Mouse (Mus musculus): ENCODE results near the gene Tmem198. TPM values are rescaled to one million over a fixed set of nuclear protein-coding genes. Genes with fewer than 3 reads are reported as not detected.

Gene Tmem198
- polyA plus RNA-seq, 2 experiments, result 0.51 to 1.4 TPM

GRCm38 (mm10) chr1:75502945-75503650 lies 23.8 kb downstream of the Tmem198 start:
- no peaks in the 10 kb centered on the region for H3K9me3 ChIP-seq (ENCODE audit: control insufficient read depth, low read length)
- ATAC-seq (ENCODE audit: low FRiP score, low read depth), result no peak
- no peak for DNase-seq (ENCODE audit: low spot score)
- H3K36me3 ChIP-seq (ENCODE audit: control insufficient read depth, insufficient read depth, low read length), result peaks cover 65% of the 10 kb centered on the region
- H3K27me3 ChIP-seq (ENCODE audit: control insufficient read depth, insufficient read depth, low read length), result no peaks in the 10 kb centered on the region
- peak overlapping the region; percentile 92; the same call in 1 of the 2 replicates for H3K4me2 ChIP-seq (replicated peaks; ENCODE audit: low read depth, low read length, severe bottlenecking)
- no peak for TF ChIP-seq POLR2A (IDR thresholded peaks at IDR 0.05; ENCODE audit: borderline replicate concordance, extremely low read depth, insufficient read depth, insufficient read length)
- H3K4me3 ChIP-seq (replicated peaks; ENCODE audit: low read length), result no peak overlapping the region
- peaks cover 20% of the 10 kb centered on the region for H3K4me1 ChIP-seq (ENCODE audit: control insufficient read depth, insufficient read depth, low read length)
- H3K27ac ChIP-seq (replicated peaks; ENCODE audit: low read depth, low read length), result no peak overlapping the region
- 85% methylated on average over 25 of the region's 25 CpGs for WGBS
- no peak overlapping the region for H3K9ac ChIP-seq (ENCODE audit: low read depth, low read length, severe bottlenecking)

DNA sequence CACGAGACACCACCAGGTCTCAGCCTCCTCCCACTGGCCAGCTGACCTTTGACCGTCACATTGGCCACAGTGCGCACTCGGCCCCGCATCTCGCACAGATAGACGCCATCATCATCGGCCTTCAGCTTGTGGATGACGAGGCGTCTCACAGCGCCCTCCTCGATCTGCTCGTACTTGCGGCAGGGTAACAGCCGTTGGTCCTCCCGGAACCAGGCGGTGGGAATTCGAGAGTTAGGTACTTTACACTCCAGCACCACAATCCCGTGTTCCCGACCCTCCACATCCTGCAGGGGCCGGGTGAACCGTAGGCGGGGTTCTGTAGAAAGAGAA lies 24.3 kb downstream of the Tmem198 start:
- Histone ChIP-seq H3K4me1 (ENCODE audit: control insufficient read depth, insufficient read depth, low read length) (peaks cover 20% of the 10 kb centered on the region), H3K4me3 (replicated peaks; ENCODE audit: low read length) (no peak overlapping the region), H3K4me2 (replicated peaks; ENCODE audit: low read depth, low read length, severe bottlenecking) (peak overlapping the region; percentile 92; the same call in 1 of the 2 replicates), H3K9me3 (ENCODE audit: control insufficient read depth, low read length) (no peaks in the 10 kb centered on the region), H3K27ac (replicated peaks; ENCODE audit: low read depth, low read length) (no peak overlapping the region), H3K9ac (ENCODE audit: low read depth, low read length, severe bottlenecking) (0 out of 2 replicates have a peak overlapping the region, but pooled peaks have one; percentile 21), H3K27me3 (ENCODE audit: control insufficient read depth, insufficient read depth, low read length) (no peaks in the 10 kb centered on the region), H3K36me3 (ENCODE audit: control insufficient read depth, insufficient read depth, low read length) (peaks cover 60% of the 10 kb centered on the region)
- ATAC-seq (ENCODE audit: low FRiP score, low read depth) (no peak), DNase-seq (ENCODE audit: low spot score) (no peak)
- no peak for TF ChIP-seq POLR2A (IDR thresholded peaks at IDR 0.05; ENCODE audit: borderline replicate concordance, extremely low read depth, insufficient read depth, insufficient read length)
- 72% methylated on average over 23 of the region's 23 CpGs for WGBS

DNA sequence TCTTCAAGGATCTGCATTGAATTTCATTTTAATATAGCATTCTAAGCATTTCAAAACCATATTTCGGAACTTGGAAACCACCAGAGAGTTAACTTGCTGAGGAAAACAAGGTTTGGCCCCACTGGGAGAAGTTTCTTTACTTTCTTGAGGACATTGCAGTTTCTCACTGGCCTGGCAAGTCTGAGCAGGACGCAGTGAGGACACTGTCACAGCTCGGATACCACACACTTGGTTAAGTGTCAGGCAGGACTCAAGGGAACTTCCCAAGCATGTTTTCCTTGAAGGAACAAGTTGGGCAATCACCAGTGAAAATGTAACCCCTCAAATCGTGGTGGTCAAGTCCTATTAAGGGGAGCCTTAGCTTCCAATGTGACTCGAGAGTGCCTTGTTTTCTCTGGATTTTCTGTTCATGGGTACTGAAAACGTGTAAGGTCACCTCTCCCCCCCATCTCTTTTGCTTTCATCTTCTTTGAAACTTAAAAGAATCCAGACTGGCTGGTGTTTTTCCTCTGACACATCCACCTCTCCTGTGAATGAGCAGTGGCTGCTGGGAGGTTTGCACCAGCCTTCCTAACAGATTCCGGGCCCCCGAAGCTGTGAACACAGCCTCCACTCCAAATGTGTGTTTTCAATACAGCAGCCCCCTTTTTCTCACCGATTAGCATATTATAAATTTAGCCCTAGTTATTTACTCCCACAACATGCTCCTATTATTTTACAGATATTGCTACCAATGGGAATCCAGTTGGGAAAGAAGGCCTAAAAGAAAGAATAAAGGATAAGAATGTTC lies 25.1 kb downstream of the Tmem198 start:
- peaks cover 20% of the 10 kb centered on the region for H3K4me1 ChIP-seq (ENCODE audit: control insufficient read depth, insufficient read depth, low read length)

GRCm38 (mm10) chr1:75505159-75505955 lies 26.0 kb downstream of the Tmem198 start:
- H3K9ac ChIP-seq (ENCODE audit: low read depth, low read length, severe bottlenecking), result peak overlapping the region; percentile 93
- DNase-seq (ENCODE audit: low spot score) (peak; percentile 25), ATAC-seq (ENCODE audit: low FRiP score, low read depth) (peak; percentile 20; the same call in 1 of the 2 replicates)
- H3K36me3 ChIP-seq (ENCODE audit: control insufficient read depth, insufficient read depth, low read length), result peaks cover 42% of the 10 kb centered on the region
- H3K27ac ChIP-seq (replicated peaks; ENCODE audit: low read depth, low read length), result peak overlapping the region; percentile 97
- peak overlapping the region; percentile 92 for H3K4me2 ChIP-seq (replicated peaks; ENCODE audit: low read depth, low read length, severe bottlenecking)
- H3K27me3 ChIP-seq (ENCODE audit: control insufficient read depth, insufficient read depth, low read length), result no peaks in the 10 kb centered on the region
- no peaks in the 10 kb centered on the region for H3K9me3 ChIP-seq (ENCODE audit: control insufficient read depth, low read length)
- WGBS, result 2% methylated on average over 73 of the region's 84 CpGs
- H3K4me3 ChIP-seq (replicated peaks; ENCODE audit: low read length), result peak overlapping the region; percentile 85
- H3K4me1 ChIP-seq (ENCODE audit: control insufficient read depth, insufficient read depth, low read length), result peaks cover 20% of the 10 kb centered on the region
- no peak for TF ChIP-seq POLR2A (IDR thresholded peaks at IDR 0.05; ENCODE audit: borderline replicate concordance, extremely low read depth, insufficient read depth, insufficient read length)

More for the DNA sequence above, 25.1 kb downstream of the Tmem198 start:
- H3K4me3 ChIP-seq (replicated peaks; ENCODE audit: low read length), result peak overlapping the region; percentile 85
- peak overlapping the region; percentile 92 for H3K4me2 ChIP-seq (replicated peaks; ENCODE audit: low read depth, low read length, severe bottlenecking)
- DNase-seq (ENCODE audit: low spot score) (no peak), ATAC-seq (ENCODE audit: low FRiP score, low read depth) (no peak)
- H3K9ac ChIP-seq (ENCODE audit: low read depth, low read length, severe bottlenecking), result peak overlapping the region; percentile 93; the same call in 1 of the 2 replicates
- H3K36me3 ChIP-seq (ENCODE audit: control insufficient read depth, insufficient read depth, low read length), result peaks cover 51% of the 10 kb centered on the region
- no peak for TF ChIP-seq POLR2A (IDR thresholded peaks at IDR 0.05; ENCODE audit: borderline replicate concordance, extremely low read depth, insufficient read depth, insufficient read length)
- no peaks in the 10 kb centered on the region for H3K27me3 ChIP-seq (ENCODE audit: control insufficient read depth, insufficient read depth, low read length)
- H3K9me3 ChIP-seq (ENCODE audit: control insufficient read depth, low read length), result no peaks in the 10 kb centered on the region
- 51% methylated on average over 9 of the region's 9 CpGs for WGBS
- no peak overlapping the region for H3K27ac ChIP-seq (replicated peaks; ENCODE audit: low read depth, low read length)

Measured in limb, embryonic 14.5 days (tissue).